Mouse (Mus musculus) olfactory bulb, adult 2 months (tissue): Measurements from ENCODE around the gene Skida1.

Source experiments
- CTCF ChIP-seq: fragments of 200-500 bp; IDR thresholded peaks from 2 replicates; pipeline ENCODE4 v1.5.1; 2012; ENCODE audit warnings: low read depth, mild to moderate bottlenecking, low read length, moderate library complexity; ENCODE audit not compliant: insufficient read depth
- POLR2A ChIP-seq: fragments of 200-500 bp; IDR thresholded peaks from 2 replicates; pipeline ENCODE4 v1.6.1; 2012; ENCODE audit warnings: mild to moderate bottlenecking, low read depth, low read length, moderate library complexity; ENCODE audit not compliant: insufficient read depth

DNA sequence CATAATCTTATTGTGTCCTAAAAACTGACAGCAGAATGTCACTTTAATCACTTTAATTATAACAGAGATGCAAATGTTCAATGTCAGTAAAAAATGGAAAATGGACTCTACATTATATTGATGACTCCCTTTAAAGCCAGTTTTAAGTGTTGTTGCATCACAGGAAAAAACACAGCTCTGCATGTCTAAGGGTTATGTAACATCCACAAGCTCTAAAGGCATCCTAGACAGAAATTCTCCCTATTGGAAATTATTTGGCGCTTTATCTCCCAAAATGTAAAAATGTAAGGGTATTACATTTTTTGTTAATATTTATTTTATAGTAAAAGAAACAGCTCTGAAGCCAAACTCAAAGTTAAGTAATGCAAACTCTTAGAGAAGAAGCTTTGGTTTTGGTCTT, 11.0 kb upstream of the Skida1 start:
- TF ChIP-seq CTCF (no peak), POLR2A (no peak)
